Mouse (Mus musculus): ENCODE data around the gene Prkch.

Gene Prkch

DNA sequence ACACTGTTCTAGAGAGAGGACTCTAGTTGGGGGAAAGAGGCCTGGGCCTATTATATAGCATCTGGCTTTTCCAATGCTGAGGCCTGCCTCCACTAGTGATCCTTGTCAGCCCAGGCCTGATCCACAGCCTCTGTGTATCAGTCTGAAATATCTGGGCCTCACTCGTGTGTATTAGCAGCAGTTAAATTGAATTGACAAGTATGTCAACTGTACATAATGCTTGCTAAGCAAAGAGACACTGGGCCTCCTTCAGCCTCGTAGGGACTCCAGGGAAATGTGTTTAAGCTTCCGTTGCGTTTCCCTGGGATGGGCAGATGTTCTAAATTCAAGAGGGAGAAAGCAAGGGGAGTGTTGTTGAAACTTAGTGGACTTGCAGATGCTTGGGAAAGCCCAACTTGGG, 112.3 kb downstream of the Prkch start:
- H3K4me3 ChIP-seq (replicated peaks; ENCODE audit: low read length) = no peak overlapping the region
- H3K27me3 ChIP-seq (ENCODE audit: insufficient read depth, low read length) = no peaks in the 10 kb centered on the region
- no peaks in the 10 kb centered on the region for H3K9me3 ChIP-seq (ENCODE audit: low read length)
- no peaks in the 10 kb centered on the region for H3K36me3 ChIP-seq (ENCODE audit: insufficient read depth, low read length)
- H3K4me1 ChIP-seq (replicated peaks; ENCODE audit: low read depth, low read length) = peaks cover 4% of the 10 kb centered on the region
- no peak for TF ChIP-seq CTCF (conservative IDR thresholded peaks at IDR 0.05; ENCODE audit: low read length)
- no peak for TF ChIP-seq NANOG (IDR thresholded peaks at IDR 0.05; ENCODE audit: borderline replicate concordance, low read length)
- no peak for TF ChIP-seq POU5F1 (IDR thresholded peaks at IDR 0.05; ENCODE audit: borderline replicate concordance, low read length)

DNA sequence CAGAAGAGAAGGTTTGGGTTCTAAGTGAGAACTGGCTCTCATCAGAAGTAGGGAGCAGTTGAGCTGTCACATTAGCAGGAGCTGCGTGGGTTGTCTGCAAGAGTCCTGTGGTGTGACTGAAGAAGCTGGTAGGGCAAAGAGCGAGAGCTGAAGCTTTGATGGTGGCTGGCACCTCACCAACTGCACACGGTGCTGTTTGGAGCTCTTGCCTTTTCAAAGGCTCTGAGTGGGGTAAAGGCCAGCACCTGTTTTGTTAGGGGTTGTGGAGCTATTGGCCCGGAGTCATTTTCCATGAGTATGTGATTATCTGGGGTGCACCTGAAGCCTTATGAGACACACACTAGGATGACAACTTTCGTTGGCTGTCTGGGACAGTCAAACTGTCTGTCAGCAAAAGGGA, 113.8 kb downstream of the Prkch start:
- H3K4me1 ChIP-seq (replicated peaks; ENCODE audit: low read depth, low read length) = peaks cover 4% of the 10 kb centered on the region

DNA sequence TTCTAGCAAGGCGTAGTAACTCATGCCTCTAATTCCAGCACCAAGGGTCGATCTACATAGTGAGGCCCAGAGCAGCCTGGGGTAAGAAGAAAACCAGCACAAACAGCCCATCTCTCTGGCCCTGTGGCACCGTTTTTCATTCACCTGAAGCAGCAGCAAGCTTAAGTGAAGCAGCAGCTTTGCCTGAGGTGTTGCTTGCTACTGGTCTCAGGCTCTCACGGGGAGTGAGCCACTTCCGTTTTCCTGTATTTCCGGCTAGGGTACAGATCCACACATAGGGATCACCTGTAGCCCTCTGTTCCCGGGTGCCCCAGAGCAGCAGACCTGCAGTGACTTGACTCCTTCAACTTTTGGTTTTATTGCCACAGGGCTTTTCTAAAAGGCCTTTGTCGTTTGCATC, 114.2 kb downstream of the Prkch start:
- no peaks in the 10 kb centered on the region for H3K36me3 ChIP-seq (ENCODE audit: insufficient read depth, low read length)
- no peaks in the 10 kb centered on the region for H3K27me3 ChIP-seq (ENCODE audit: insufficient read depth, low read length)
- TF ChIP-seq NANOG (IDR thresholded peaks at IDR 0.05; ENCODE audit: borderline replicate concordance, low read length) = no peak
- TF ChIP-seq POU5F1 (IDR thresholded peaks at IDR 0.05; ENCODE audit: borderline replicate concordance, low read length) = no peak
- TF ChIP-seq CTCF (conservative IDR thresholded peaks at IDR 0.05; ENCODE audit: low read length) = no peak
- no peaks in the 10 kb centered on the region for H3K9me3 ChIP-seq (ENCODE audit: low read length)
- H3K4me1 ChIP-seq (replicated peaks; ENCODE audit: low read depth, low read length) = peaks cover 4% of the 10 kb centered on the region
- no peak overlapping the region for H3K4me3 ChIP-seq (replicated peaks; ENCODE audit: low read length)

More for the DNA sequence above, 113.8 kb downstream of the Prkch start:
- Histone ChIP-seq H3K9me3 (ENCODE audit: low read length) (no peaks in the 10 kb centered on the region), H3K36me3 (ENCODE audit: insufficient read depth, low read length) (no peaks in the 10 kb centered on the region), H3K27me3 (ENCODE audit: insufficient read depth, low read length) (no peaks in the 10 kb centered on the region), H3K4me3 (replicated peaks; ENCODE audit: low read length) (no peak overlapping the region)
- TF ChIP-seq NANOG (IDR thresholded peaks at IDR 0.05; ENCODE audit: borderline replicate concordance, low read length) (no peak), CTCF (conservative IDR thresholded peaks at IDR 0.05; ENCODE audit: low read length) (no peak), POU5F1 (IDR thresholded peaks at IDR 0.05; ENCODE audit: borderline replicate concordance, low read length) (no peak)

DNA sequence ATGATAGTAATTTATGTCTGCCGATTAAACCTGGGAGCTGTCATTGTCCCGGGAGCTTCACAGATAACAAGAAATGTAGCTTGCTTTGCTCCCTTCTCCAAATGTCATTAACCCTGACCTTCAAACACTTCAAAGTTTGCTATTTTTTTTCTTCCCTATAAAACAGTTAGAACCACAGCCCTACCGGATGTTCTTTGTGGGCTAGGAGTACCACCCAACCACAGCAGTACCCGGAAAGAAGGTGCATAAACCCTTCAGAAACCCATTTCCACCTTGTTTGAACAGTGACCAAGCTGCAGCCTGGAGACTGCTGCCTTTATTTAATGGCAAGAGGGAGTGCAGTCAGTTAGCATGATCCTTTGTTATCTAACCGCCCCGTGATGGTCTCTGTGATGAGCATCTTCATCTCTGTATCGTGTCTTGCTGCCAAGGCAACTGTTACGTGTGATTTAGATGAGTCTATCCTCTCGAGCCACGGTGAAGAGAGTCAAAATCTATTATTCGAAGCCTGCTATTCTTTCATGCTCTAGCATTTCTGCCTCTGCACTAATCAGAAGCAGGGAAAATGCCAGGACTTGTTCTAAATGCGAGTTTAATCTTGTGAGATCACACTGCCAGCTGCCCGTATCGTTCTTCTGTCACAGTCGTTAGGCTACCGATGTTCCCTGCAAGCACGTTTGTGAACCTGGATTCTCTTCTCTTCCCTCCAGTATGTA, 115.0 kb downstream of the Prkch start:
- peaks cover 3% of the 10 kb centered on the region for H3K4me1 ChIP-seq (replicated peaks; ENCODE audit: low read depth, low read length)
- H3K9me3 ChIP-seq (ENCODE audit: low read length) = no peaks in the 10 kb centered on the region
- no peaks in the 10 kb centered on the region for H3K27me3 ChIP-seq (ENCODE audit: insufficient read depth, low read length)
- H3K36me3 ChIP-seq (ENCODE audit: insufficient read depth, low read length) = no peaks in the 10 kb centered on the region
- TF ChIP-seq NANOG (IDR thresholded peaks at IDR 0.05; ENCODE audit: borderline replicate concordance, low read length) (no peak), POU5F1 (IDR thresholded peaks at IDR 0.05; ENCODE audit: borderline replicate concordance, low read length) (no peak), CTCF (conservative IDR thresholded peaks at IDR 0.05; ENCODE audit: low read length) (no peak)
- H3K4me3 ChIP-seq (replicated peaks; ENCODE audit: low read length) = no peak overlapping the region

DNA sequence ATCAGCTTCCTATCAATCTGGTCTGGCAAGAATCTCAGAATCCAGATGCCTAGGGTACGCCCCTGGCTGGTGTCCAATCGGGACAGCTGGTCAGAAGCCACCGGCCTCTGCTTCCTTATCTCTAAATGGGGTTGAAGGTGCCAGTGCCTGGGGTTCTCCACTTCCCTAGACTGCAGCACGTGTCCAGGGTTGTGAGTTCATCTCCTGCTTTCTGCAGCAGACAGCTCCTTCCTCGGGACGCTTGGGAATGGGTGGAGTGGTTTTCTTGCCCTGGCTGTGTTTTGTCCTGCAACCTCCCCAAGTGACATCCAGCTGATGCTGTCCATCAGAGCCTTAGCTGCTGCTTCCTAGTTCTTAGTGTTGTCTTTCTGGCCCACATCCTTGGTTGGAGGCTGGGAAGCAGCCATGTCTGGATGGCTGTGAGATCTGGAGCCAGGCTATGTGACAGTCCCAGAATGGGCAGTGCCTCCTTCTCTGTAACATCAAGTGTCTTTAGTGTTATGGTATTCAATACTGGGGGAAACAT, 116.0 kb downstream of the Prkch start:
- H3K4me3 ChIP-seq (replicated peaks; ENCODE audit: low read length) = no peak overlapping the region
- no peaks in the 10 kb centered on the region for H3K36me3 ChIP-seq (ENCODE audit: insufficient read depth, low read length)
- H3K27me3 ChIP-seq (ENCODE audit: insufficient read depth, low read length) = no peaks in the 10 kb centered on the region
- H3K9me3 ChIP-seq (ENCODE audit: low read length) = no peaks in the 10 kb centered on the region
- no peaks in the 10 kb centered on the region for H3K4me1 ChIP-seq (replicated peaks; ENCODE audit: low read depth, low read length)
- no peak for TF ChIP-seq CTCF (conservative IDR thresholded peaks at IDR 0.05; ENCODE audit: low read length)
- TF ChIP-seq NANOG (IDR thresholded peaks at IDR 0.05; ENCODE audit: borderline replicate concordance, low read length) = no peak
- TF ChIP-seq POU5F1 (IDR thresholded peaks at IDR 0.05; ENCODE audit: borderline replicate concordance, low read length) = no peak

DNA sequence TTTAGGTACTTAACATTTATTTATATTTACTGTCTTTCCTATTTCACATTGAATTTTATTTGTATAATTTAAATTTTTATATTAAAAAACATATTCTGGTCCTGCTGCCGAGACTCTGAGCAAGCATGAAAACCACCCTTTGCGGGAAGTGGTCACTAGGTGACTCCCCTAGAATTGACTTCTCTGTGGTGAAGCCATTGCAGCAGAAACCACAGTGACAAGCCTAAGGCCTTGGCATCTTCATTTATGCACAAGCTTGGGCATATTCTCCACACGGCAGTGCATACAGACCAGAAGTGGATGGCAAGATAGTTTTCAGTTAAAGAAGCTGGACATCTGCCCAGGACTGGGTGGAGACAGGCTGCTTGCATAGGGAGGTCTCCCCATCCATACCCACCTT, 117.4 kb downstream of the Prkch start:
- Histone ChIP-seq H3K36me3 (ENCODE audit: insufficient read depth, low read length) (no peaks in the 10 kb centered on the region), H3K4me3 (replicated peaks; ENCODE audit: low read length) (no peak overlapping the region), H3K9me3 (ENCODE audit: low read length) (no peaks in the 10 kb centered on the region), H3K4me1 (replicated peaks; ENCODE audit: low read depth, low read length) (no peaks in the 10 kb centered on the region), H3K27me3 (ENCODE audit: insufficient read depth, low read length) (no peaks in the 10 kb centered on the region)
- TF ChIP-seq POU5F1 (IDR thresholded peaks at IDR 0.05; ENCODE audit: borderline replicate concordance, low read length) (no peak), CTCF (conservative IDR thresholded peaks at IDR 0.05; ENCODE audit: low read length) (no peak), NANOG (IDR thresholded peaks at IDR 0.05; ENCODE audit: borderline replicate concordance, low read length) (no peak)

DNA sequence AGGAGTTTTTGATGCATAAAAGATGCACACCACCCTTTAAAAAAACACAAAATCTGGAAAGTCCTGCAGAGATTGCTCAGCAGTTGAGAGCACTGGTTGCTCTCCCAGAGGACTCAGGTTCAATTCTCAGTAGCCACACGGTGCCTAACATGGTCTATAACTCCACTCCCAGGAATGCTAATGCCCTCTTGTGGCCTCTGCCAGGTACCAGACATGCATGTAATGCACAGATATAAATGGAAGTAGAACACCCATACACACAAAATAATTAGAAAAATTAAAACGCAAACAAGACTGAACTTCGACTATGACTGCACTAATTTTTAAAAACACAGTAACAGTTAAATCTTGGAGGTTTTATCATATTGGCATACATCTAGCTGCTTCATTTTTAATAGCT, 119.8 kb downstream of the Prkch start:
- H3K4me1 ChIP-seq (replicated peaks; ENCODE audit: low read depth, low read length) = no peaks in the 10 kb centered on the region
- 0 out of 2 replicates have a peak, but pooled peaks cover 2% of the 10 kb centered on the region for H3K27me3 ChIP-seq (ENCODE audit: insufficient read depth, low read length)
- no peaks in the 10 kb centered on the region for H3K36me3 ChIP-seq (ENCODE audit: insufficient read depth, low read length)
- no peak overlapping the region for H3K4me3 ChIP-seq (replicated peaks; ENCODE audit: low read length)
- H3K9me3 ChIP-seq (ENCODE audit: low read length) = no peaks in the 10 kb centered on the region
- TF ChIP-seq NANOG (IDR thresholded peaks at IDR 0.05; ENCODE audit: borderline replicate concordance, low read length) (no peak), CTCF (conservative IDR thresholded peaks at IDR 0.05; ENCODE audit: low read length) (no peak), POU5F1 (IDR thresholded peaks at IDR 0.05; ENCODE audit: borderline replicate concordance, low read length) (no peak)

DNA sequence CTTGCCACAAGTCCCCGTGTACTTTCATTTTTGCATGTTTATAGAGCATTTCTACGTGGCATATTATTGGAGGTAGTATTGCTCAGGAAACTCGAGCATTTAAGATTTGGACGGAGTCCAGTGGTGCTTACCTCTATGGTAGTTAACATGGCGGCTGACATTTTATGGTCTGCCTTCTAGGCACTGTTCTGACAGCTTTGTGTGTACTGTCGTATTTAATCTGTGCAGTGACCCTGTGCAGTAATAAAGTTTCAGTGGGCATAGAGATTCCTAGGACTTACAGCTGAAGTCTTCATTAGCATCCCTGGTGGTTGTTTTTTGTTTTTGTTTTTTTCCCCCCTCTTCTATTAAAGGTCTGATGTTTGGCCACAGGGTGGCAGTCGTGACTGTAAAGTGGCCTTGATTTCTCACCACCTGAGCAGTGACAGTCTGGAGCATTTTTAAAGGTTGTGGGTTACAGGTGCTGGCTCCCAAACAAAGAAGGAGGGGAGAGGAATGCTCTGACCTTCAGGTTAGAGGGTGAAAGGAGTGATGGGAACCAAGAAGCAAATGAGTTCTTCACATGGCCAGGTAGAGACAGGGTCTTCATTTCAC, 120.6 kb downstream of the Prkch start:
- Histone ChIP-seq H3K4me3 (replicated peaks; ENCODE audit: low read length) (no peak overlapping the region), H3K9me3 (ENCODE audit: low read length) (no peaks in the 10 kb centered on the region), H3K4me1 (replicated peaks; ENCODE audit: low read depth, low read length) (no peaks in the 10 kb centered on the region), H3K27me3 (ENCODE audit: insufficient read depth, low read length) (peaks cover 7% of the 10 kb centered on the region), H3K36me3 (ENCODE audit: insufficient read depth, low read length) (no peaks in the 10 kb centered on the region)
- TF ChIP-seq CTCF (conservative IDR thresholded peaks at IDR 0.05; ENCODE audit: low read length) (peak; percentile 53), NANOG (IDR thresholded peaks at IDR 0.05; ENCODE audit: borderline replicate concordance, low read length) (no peak)

All from E14TG2a.4 (cell line).